Mouse (Mus musculus) kidney, adult 2 months (tissue): ENCODE data around the gene Uaca. TPM values are rescaled to one million over a fixed set of nuclear protein-coding genes. Genes with fewer than 3 reads are reported as not detected.
A peak's percentile ranks its signal among the peaks of the same experiment; 100 is the strongest.

Experiments
- DNase-seq: peaks from one replicate; pipeline ENCODE4 v3.0.0; 2021
- H3K27ac ChIP-seq: fragments of 200-500 bp; 2 replicates; pipeline ENCODE4 v1.5.1; 2012; ENCODE audit warnings: low read depth, low read length, control low read depth, inconsistent platforms; ENCODE audit not compliant: insufficient read depth
- H3K27me3 ChIP-seq: fragments of 200-500 bp; replicated peaks from 2 replicates; pipeline ENCODE4 v1.6.1; 2012; ENCODE audit warnings: mild to moderate bottlenecking, moderate library complexity, low read length, inconsistent platforms; ENCODE audit not compliant: control insufficient read depth, insufficient read depth
- H3K36me3 ChIP-seq: fragments of 200-500 bp; 2 replicates; pipeline ENCODE4 v1.6.1; 2012; ENCODE audit warnings: mild to moderate bottlenecking, moderate library complexity, low read length, inconsistent platforms; ENCODE audit not compliant: control insufficient read depth, insufficient read depth
- H3K4me1 ChIP-seq: fragments of 200-500 bp; 2 replicates; pipeline ENCODE4 v1.6.1; 2011; ENCODE audit warnings: low read length; ENCODE audit not compliant: control insufficient read depth, insufficient read depth
- H3K4me3 ChIP-seq: fragments of 200-500 bp; 2 replicates; pipeline ENCODE4 v1.5.1; 2011; ENCODE audit warnings: mild to moderate bottlenecking, low read depth, low read length, control low read depth; ENCODE audit not compliant: insufficient read depth
- CTCF ChIP-seq: fragments of 200-500 bp; conservative IDR thresholded peaks from 2 replicates; pipeline ENCODE4 v1.5.1; 2011; ENCODE audit warnings: low read depth, mild to moderate bottlenecking, control low read depth, low read length, moderate library complexity, mixed read lengths; ENCODE audit not compliant: insufficient read depth, insufficient read length
- POLR2A ChIP-seq: fragments of 200-500 bp; IDR thresholded peaks from one replicate; pipeline ENCODE4 v1.6.1; 2011; ENCODE audit warnings: low read depth, low read length, control low read depth
- WGBS: fragments of 180-500 bp; shearing (Covaris S2); methylation state at CpG from one replicate; pipeline ENCODE4 v1.1.7; 2018; 5-methylcytosine and 5-hydroxymethylcytosine counted together
- polyA plus RNA-seq: library from polyadenylated mRNA; depleted of rRNA; stranded (reverse); fragments of >200 nt; gene quantifications from 2 replicates; pipeline ENCODE4 v1.2.3, GENCODE M21; 2012

The Uaca gene
- polyA plus RNA-seq, 1 experiment, result 16.4 TPM

- 79% methylated on average over 6 of the region's 6 CpGs for WGBS
- no peaks in the 10 kb centered on the region for H3K36me3 ChIP-seq
- no peak overlapping the region for H3K4me3 ChIP-seq
- no peaks in the 10 kb centered on the region for H3K27me3 ChIP-seq
- peaks cover 16% of the 10 kb centered on the region; the same call in 1 of the 2 replicates for H3K4me1 ChIP-seq
- no peak for TF ChIP-seq CTCF
- no peak for TF ChIP-seq POLR2A
- no peak for DNase-seq
- no peak overlapping the region for H3K27ac ChIP-seq
Observed at GRCm38 (mm10) chr9:60822681-60823080, 28.3 kb downstream of the Uaca start.

- Histone ChIP-seq H3K27ac (peak overlapping the region; percentile 82; the same call in 1 of the 2 replicates), H3K4me1 (peaks cover 10% of the 10 kb centered on the region; the same call in 1 of the 2 replicates), H3K36me3 (no peaks in the 10 kb centered on the region), H3K4me3 (no peak overlapping the region), H3K27me3 (no peaks in the 10 kb centered on the region)
- no peak for DNase-seq
- TF ChIP-seq CTCF (no peak), POLR2A (no peak)
- 88% methylated on average over 7 of the region's 7 CpGs for WGBS
Observed at GRCm38 (mm10) chr9:60825506-60825905, 31.2 kb downstream of the Uaca start.

GRCm38 (mm10) chr9:60826759-60827158 lies 32.4 kb downstream of the Uaca start:
- no peak for TF ChIP-seq CTCF
- no peak for TF ChIP-seq POLR2A
- peak; percentile 94 for DNase-seq
- H3K4me3 ChIP-seq, result no peak overlapping the region
- H3K36me3 ChIP-seq, result no peaks in the 10 kb centered on the region
- H3K4me1 ChIP-seq, result peaks cover 10% of the 10 kb centered on the region; the same call in 1 of the 2 replicates
- H3K27ac ChIP-seq, result peak overlapping the region; percentile 82
- H3K27me3 ChIP-seq, result no peaks in the 10 kb centered on the region
- WGBS, result 40% methylated on average over 7 of the region's 7 CpGs

- Histone ChIP-seq H3K4me3 (no peak overlapping the region), H3K27ac (0 out of 2 replicates have a peak overlapping the region, but pooled peaks have one; percentile 12), H3K27me3 (no peaks in the 10 kb centered on the region), H3K36me3 (no peaks in the 10 kb centered on the region), H3K4me1 (peaks cover 10% of the 10 kb centered on the region; the same call in 1 of the 2 replicates)
- 65% methylated on average over 2 of the region's 2 CpGs for WGBS
- no peak for DNase-seq
- TF ChIP-seq CTCF, result no peak
- no peak for TF ChIP-seq POLR2A
Observed at GRCm38 (mm10) chr9:60828196-60828595, 33.9 kb downstream of the Uaca start.

- H3K27ac ChIP-seq, result no peak overlapping the region; the same call in 1 of the 2 replicates
- 74% methylated on average over 4 of the region's 4 CpGs for WGBS
- H3K4me3 ChIP-seq, result no peak overlapping the region
- H3K27me3 ChIP-seq, result no peaks in the 10 kb centered on the region
- no peaks in the 10 kb centered on the region for H3K36me3 ChIP-seq
- DNase-seq, result no peak
- no peak for TF ChIP-seq CTCF
- no peak for TF ChIP-seq POLR2A
- H3K4me1 ChIP-seq, result peaks cover 10% of the 10 kb centered on the region; the same call in 1 of the 2 replicates
Observed at GRCm38 (mm10) chr9:60829610-60830009, 35.3 kb downstream of the Uaca start.

GRCm38 (mm10) chr9:60830079-60830478 lies 35.7 kb downstream of the Uaca start:
- Histone ChIP-seq H3K36me3 (no peaks in the 10 kb centered on the region), H3K4me3 (no peak overlapping the region), H3K27me3 (no peaks in the 10 kb centered on the region), H3K4me1 (peaks cover 10% of the 10 kb centered on the region; the same call in 1 of the 2 replicates), H3K27ac (no peak overlapping the region)
- no peak for DNase-seq
- 55% methylated on average over 3 of the region's 3 CpGs for WGBS
- no peak for TF ChIP-seq CTCF

- WGBS, result 94% methylated on average over 8 of the region's 8 CpGs
- no peak overlapping the region for H3K4me3 ChIP-seq
- DNase-seq, result no peak
- no peaks in the 10 kb centered on the region for H3K27me3 ChIP-seq
- H3K27ac ChIP-seq, result no peak overlapping the region
- peaks cover 8% of the 10 kb centered on the region; the same call in 1 of the 2 replicates for H3K4me1 ChIP-seq
- TF ChIP-seq POLR2A (no peak), CTCF (no peak)
- no peaks in the 10 kb centered on the region for H3K36me3 ChIP-seq
Observed at GRCm38 (mm10) chr9:60832233-60832632, 37.9 kb downstream of the Uaca start.
